Mouse (Mus musculus) midbrain, embryonic 14.5 days (tissue): Measurements from ENCODE around the gene Timeless. TPM values are rescaled to one million over a fixed set of nuclear protein-coding genes. Genes with fewer than 3 reads are reported as not detected.
"Not testable (repeated sequence)": the region's sequence is repeated elsewhere in the genome, so short reads cannot be mapped to it uniquely, and the experiment has no call there.

ENCODE experiments used
- ATAC-seq: fragments of 200-750 bp; cut with Nextera tagmentation; 2 replicates; pipeline ENCODE4 v1.8.0; 2017; ENCODE audit warnings: moderate number of reproducible peaks, moderate library complexity; ENCODE audit not compliant: low FRiP score, low TSS enrichment
- DNase-seq: peaks from one replicate; pipeline ENCODE4 v3.0.0-alpha.2; 2015
- H3K27ac ChIP-seq: fragments of 300-500 bp; sonication (generic); replicated peaks from 2 replicates; pipeline ENCODE4 v1.5.1; 2014; ENCODE audit warnings: mild to moderate bottlenecking, low read depth, low read length, moderate library complexity
- H3K27me3 ChIP-seq: fragments of 300-500 bp; sonication (generic); 2 replicates; pipeline ENCODE4 v1.6.1; 2014; ENCODE audit warnings: low read length, control low read depth, mixed read lengths; ENCODE audit not compliant: control insufficient read depth, insufficient read depth
- H3K36me3 ChIP-seq: fragments of 300-500 bp; sonication (generic); 2 replicates; pipeline ENCODE4 v1.6.1; 2014; ENCODE audit warnings: low read length, control low read depth; ENCODE audit not compliant: control insufficient read depth, insufficient read depth
- H3K4me1 ChIP-seq: fragments of 300-500 bp; sonication (generic); 2 replicates; pipeline ENCODE4 v1.6.1; 2014; ENCODE audit warnings: mild to moderate bottlenecking, antibody characterized with exemption, low read length, control low read depth; ENCODE audit not compliant: control insufficient read depth, insufficient read depth
- H3K4me2 ChIP-seq: fragments of 300-500 bp; sonication (generic); 2 replicates; pipeline ENCODE4 v1.6.1; 2014; ENCODE audit warnings: mild to moderate bottlenecking, low read length, moderate library complexity
- H3K4me3 ChIP-seq: fragments of 300-500 bp; sonication (generic); replicated peaks from 2 replicates; pipeline ENCODE4 v1.5.1; 2014; ENCODE audit warnings: low read depth, low read length
- H3K9ac ChIP-seq: fragments of 300-500 bp; sonication (generic); replicated peaks from 2 replicates; pipeline ENCODE4 v1.6.1; 2014; ENCODE audit warnings: mild to moderate bottlenecking, low read length, moderate library complexity
- H3K9me3 ChIP-seq: fragments of 300-500 bp; sonication (generic); 2 replicates; pipeline ENCODE4 v1.6.1; 2016; ENCODE audit warnings: low read length, control low read depth, mixed read lengths; ENCODE audit not compliant: control insufficient read depth
- WGBS: fragments of 180-500 bp; shearing (Covaris S2); extraction: QIAGEN DNeasy Blood & Tissue Kit; methylation state at CpG from one replicate; pipeline ENCODE4 v1.1.7; 2014; 5-methylcytosine and 5-hydroxymethylcytosine counted together
- polyA plus RNA-seq: library from polyadenylated mRNA; unstranded; fragments of >200 nt; fragmentation: Nextera tagmentation; extraction: Ambion mirVana; gene quantifications from 2 replicates; pipeline ENCODE4 v1.2.1, GENCODE M21; 2014

The Timeless gene
- polyA plus RNA-seq, 1 experiment from 2014 or later = 19.5 TPM

GRCm38 (mm10) chr10:128270866-128271265, 39.0 kb downstream of the Timeless start:
- H3K36me3 ChIP-seq = no peaks in the 10 kb centered on the region
- H3K9me3 ChIP-seq = no peaks in the 10 kb centered on the region
- H3K4me2 ChIP-seq = peak overlapping the region; percentile 67
- H3K4me3 ChIP-seq = peak overlapping the region; percentile 55
- peak overlapping the region; percentile 57 for H3K9ac ChIP-seq
- DNase-seq = no peak
- WGBS = 46% methylated on average over 7 of the region's 7 CpGs
- peak overlapping the region; percentile 83 for H3K27ac ChIP-seq
- H3K27me3 ChIP-seq = no peaks in the 10 kb centered on the region
- H3K4me1 ChIP-seq = no peaks in the 10 kb centered on the region
- no peak for ATAC-seq

DNA sequence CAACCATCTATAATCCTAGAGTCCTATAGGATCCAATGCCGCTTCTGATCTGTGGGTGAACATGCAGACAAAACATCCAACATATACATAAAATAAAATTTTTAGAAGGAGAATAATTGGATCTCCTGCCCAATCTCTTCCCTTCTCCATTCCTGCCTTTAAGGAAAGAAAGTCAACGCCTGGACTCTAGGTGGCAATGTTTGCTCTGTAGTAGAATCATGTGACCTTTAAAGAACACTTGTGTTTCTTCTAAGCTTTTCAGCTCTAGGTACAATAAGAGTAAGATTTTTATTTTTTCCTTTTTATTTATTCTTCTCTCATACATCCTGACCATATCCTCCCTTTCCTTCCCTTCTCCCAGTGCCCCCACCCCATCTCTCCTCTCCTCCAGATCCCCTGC, 40.0 kb downstream of the Timeless start:
- 70% methylated on average over 2 of the region's 2 CpGs for WGBS

DNA sequence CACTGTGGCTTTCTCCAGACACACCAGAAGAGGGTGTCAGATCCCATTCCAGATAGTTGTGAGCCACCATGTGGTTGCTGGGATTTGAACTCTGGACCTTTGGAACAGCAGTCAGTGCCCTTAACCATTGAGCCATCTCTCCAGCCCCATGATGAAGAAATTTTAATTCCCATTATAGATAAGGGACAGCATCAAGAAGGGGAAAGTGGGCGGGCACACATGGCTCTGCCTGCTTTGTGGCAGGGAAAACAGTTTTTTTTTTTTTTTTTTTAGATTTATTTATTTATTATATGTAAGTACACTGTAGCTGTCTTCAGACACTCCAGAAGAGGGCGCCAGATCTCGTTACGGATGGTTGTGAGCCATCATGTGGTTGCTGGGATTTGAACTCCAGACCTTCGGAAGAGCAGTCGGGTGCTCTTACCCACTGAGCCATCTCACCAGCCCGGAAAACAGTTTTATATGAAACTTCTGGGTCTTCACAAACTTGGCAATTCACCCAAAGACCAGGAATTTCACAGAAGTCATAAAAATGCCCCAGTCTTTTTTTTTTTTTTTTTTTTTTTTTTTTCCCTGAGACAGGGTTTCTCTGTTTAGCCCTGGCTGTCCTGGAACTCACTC, 41.1 kb downstream of the Timeless start:
- WGBS = 91% methylated on average over 4 of the region's 7 CpGs
- H3K4me1 ChIP-seq, H3K4me2 ChIP-seq, H3K9me3 ChIP-seq, ATAC-seq, H3K27me3 ChIP-seq, H3K9ac ChIP-seq, H3K4me3 ChIP-seq, DNase-seq, H3K27ac ChIP-seq: not testable (repeated sequence)
- peaks cover 14% of the 10 kb centered on the region for H3K36me3 ChIP-seq

More for the DNA sequence above, 40.0 kb downstream of the Timeless start:
- Histone ChIP-seq H3K9ac (no peak overlapping the region), H3K27me3 (no peaks in the 10 kb centered on the region), H3K4me2 (no peak overlapping the region), H3K36me3 (peaks cover 6% of the 10 kb centered on the region), H3K4me1 (no peaks in the 10 kb centered on the region), H3K4me3 (no peak overlapping the region), H3K27ac (no peak overlapping the region), H3K9me3 (no peaks in the 10 kb centered on the region)
- no peak for DNase-seq
- no peak for ATAC-seq

GRCm38 (mm10) chr10:128275374-128275773, 43.5 kb downstream of the Timeless start:
- not testable (repeated sequence) for H3K4me2 ChIP-seq, H3K9ac ChIP-seq, H3K9me3 ChIP-seq, ATAC-seq, H3K27me3 ChIP-seq, DNase-seq, H3K4me1 ChIP-seq, H3K4me3 ChIP-seq, H3K27ac ChIP-seq
- H3K36me3 ChIP-seq = peaks cover 28% of the 10 kb centered on the region
- WGBS = 100% methylated on average over 1 of the region's 1 CpGs

DNA sequence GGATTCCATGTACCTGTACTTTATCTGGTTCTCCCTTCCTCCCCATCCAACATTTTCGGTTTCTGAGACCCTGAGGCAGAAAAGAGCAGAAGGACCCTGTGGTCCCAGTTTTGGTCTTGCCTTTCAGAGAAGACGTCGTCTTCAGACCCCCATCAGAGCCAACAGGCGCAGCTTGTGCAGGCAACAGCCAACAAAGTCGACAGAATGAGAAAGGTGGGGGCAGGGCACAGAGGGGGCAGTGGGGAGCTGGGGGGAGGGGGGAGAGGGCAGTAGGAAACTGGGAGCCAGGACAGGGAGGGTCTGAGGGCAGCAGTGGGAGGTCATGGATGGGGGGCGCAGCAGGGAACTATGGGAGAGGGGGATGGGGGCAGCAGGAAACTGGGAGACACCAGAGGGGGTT, 46.3 kb downstream of the Timeless start:
- DNase-seq (no peak), ATAC-seq (no peak)
- Histone ChIP-seq H3K27me3 (no peaks in the 10 kb centered on the region), H3K9me3 (no peaks in the 10 kb centered on the region), H3K4me1 (no peaks in the 10 kb centered on the region), H3K9ac (no peak overlapping the region), H3K36me3 (peaks cover 56% of the 10 kb centered on the region), H3K27ac (no peak overlapping the region), H3K4me3 (no peak overlapping the region), H3K4me2 (no peak overlapping the region)
- WGBS = 60% methylated on average over 6 of the region's 6 CpGs

DNA sequence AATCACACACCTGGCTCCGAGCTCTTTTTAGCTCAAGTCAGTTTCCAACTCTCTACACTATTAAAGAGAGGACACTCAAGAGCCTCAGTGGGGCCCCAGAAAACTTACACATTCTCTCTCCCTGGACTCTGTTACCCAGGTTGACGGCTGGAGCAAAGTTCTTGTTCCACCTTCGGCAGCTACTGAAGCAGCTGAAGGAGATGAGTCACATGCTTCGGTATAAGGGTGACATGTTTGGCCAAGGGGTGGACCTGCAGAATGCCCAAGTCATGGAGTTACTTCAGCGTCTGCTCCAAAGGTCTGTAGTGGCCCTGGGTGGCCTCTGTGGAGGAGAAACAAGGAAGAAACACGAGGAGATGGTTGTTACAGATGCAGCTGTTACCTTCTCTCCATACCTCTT, 49.1 kb downstream of the Timeless start:
- DNase-seq = no peak
- H3K9ac ChIP-seq = no peak overlapping the region
- no peaks in the 10 kb centered on the region for H3K4me1 ChIP-seq
- H3K9me3 ChIP-seq = no peaks in the 10 kb centered on the region
- H3K27ac ChIP-seq = no peak overlapping the region
- no peak overlapping the region for H3K4me3 ChIP-seq
- H3K27me3 ChIP-seq = no peaks in the 10 kb centered on the region
- 84% methylated on average over 6 of the region's 6 CpGs for WGBS
- no peak for ATAC-seq
- H3K36me3 ChIP-seq = peaks cover 72% of the 10 kb centered on the region
- no peak overlapping the region for H3K4me2 ChIP-seq

DNA sequence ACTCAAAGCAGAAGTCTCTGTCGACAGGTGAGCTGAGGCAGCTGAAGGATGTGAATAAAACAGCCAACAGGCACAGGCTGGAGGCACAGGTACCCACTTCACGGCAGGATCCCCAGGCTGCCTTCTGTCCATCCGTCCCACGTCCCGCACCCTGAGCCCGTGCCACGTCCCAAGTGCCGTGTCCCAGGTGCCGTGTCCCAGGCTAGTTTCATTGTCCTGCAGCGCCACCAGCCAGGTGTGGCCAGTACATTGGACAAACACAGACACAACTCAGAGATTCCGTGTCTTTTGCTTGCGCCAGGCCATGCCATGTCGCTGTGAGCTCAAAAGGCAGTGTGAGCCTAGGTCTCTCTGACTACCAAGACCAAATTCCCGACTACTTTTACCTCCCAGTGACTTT, 49.8 kb downstream of the Timeless start:
- WGBS = 94% methylated on average over 14 of the region's 14 CpGs
- H3K36me3 ChIP-seq = peaks cover 75% of the 10 kb centered on the region
- H3K9me3 ChIP-seq = no peaks in the 10 kb centered on the region
- ATAC-seq = no peak
- H3K27me3 ChIP-seq = no peaks in the 10 kb centered on the region
- H3K4me1 ChIP-seq = no peaks in the 10 kb centered on the region
- no peak overlapping the region for H3K27ac ChIP-seq
- no peak overlapping the region for H3K4me2 ChIP-seq
- H3K4me3 ChIP-seq = no peak overlapping the region
- no peak overlapping the region for H3K9ac ChIP-seq
- DNase-seq = no peak

DNA sequence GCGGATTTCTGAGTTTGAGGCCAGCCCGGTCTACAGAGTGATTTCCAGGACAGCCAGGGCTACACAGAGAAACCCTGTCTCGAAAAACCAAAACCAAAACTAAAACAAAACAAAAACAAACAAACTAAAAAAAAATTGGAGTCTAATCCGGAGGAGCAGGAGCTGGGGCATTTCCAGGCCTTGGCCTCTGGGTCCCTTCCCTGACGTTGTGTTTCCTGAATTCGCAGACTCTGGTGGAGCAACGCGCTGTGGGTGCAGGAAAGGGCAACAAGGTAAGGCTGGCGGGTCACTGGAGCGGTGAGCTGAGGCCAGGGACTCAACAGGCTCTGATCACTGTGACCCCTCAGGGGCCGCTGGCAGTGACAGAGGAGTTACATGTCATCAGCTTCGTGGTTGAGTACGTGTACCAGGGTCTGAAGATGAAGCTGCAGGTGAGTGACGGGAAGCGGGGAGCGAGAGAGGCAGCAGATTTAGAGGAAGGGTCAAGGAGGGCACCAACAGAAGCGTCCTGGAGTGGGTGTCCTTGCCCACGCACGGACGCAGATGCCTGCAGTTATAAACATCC, 51.1 kb downstream of the Timeless start:
- no peak for DNase-seq
- Histone ChIP-seq H3K4me3 (no peak overlapping the region), H3K36me3 (peaks cover 74% of the 10 kb centered on the region), H3K27me3 (no peaks in the 10 kb centered on the region), H3K4me1 (no peaks in the 10 kb centered on the region), H3K9ac (no peak overlapping the region), H3K9me3 (no peaks in the 10 kb centered on the region), H3K4me2 (no peak overlapping the region), H3K27ac (no peak overlapping the region)
- ATAC-seq = no peak
- WGBS = 93% methylated on average over 20 of the region's 20 CpGs
